Mouse (Mus musculus): Measurements from ENCODE around the gene Sfswap. TPM values are rescaled to one million over a fixed set of nuclear protein-coding genes. Genes with fewer than 3 reads are reported as not detected.

Sfswap gene
- polyA plus RNA-seq, 1 experiment from 2014 or later, result 57.7 TPM

- Histone ChIP-seq H3K27ac (no peak overlapping the region), H3K27me3 (no peaks in the 10 kb centered on the region), H3K4me3 (replicated peaks) (no peak overlapping the region), H3K36me3 (peaks cover 92% of the 10 kb centered on the region), H3K4me1 (replicated peaks) (no peaks in the 10 kb centered on the region), H3K9me3 (no peaks in the 10 kb centered on the region), H3K4me2 (replicated peaks) (no peak overlapping the region), H3K9ac (replicated peaks) (no peak overlapping the region)
- WGBS, result 96% methylated on average over 4 of the region's 4 CpGs
- no peak for ATAC-seq
Measured at GRCm38 (mm10) chr5:129568596-129568995, 67.6 kb downstream of the Sfswap start.

GRCm38 (mm10) chr5:129578201-129578600 is 77.2 kb downstream of the Sfswap start:
- no peak overlapping the region for H3K27ac ChIP-seq
- peaks cover under 1% of the 10 kb centered on the region; the same call in 1 of the 2 replicates for H3K36me3 ChIP-seq
- no peaks in the 10 kb centered on the region for H3K9me3 ChIP-seq
- 74% methylated on average over 12 of the region's 12 CpGs for WGBS
- no peak overlapping the region for H3K4me3 ChIP-seq (replicated peaks)
- H3K9ac ChIP-seq (replicated peaks), result no peak overlapping the region
- ATAC-seq, result no peak
- H3K4me2 ChIP-seq (replicated peaks), result no peak overlapping the region
- H3K4me1 ChIP-seq (replicated peaks), result peaks cover 2% of the 10 kb centered on the region; the same call in 1 of the 2 replicates
- H3K27me3 ChIP-seq, result peaks cover 24% of the 10 kb centered on the region

GRCm38 (mm10) chr5:129580046-129580445 is 79.0 kb downstream of the Sfswap start:
- Histone ChIP-seq H3K4me2 (replicated peaks) (no peak overlapping the region), H3K36me3 (no peaks in the 10 kb centered on the region), H3K4me1 (replicated peaks) (peaks cover 15% of the 10 kb centered on the region), H3K9me3 (no peaks in the 10 kb centered on the region), H3K4me3 (replicated peaks) (no peak overlapping the region), H3K9ac (replicated peaks) (no peak overlapping the region), H3K27ac (no peak overlapping the region), H3K27me3 (peaks cover 30% of the 10 kb centered on the region)
- no peak for ATAC-seq
- WGBS, result 32% methylated on average over 6 of the region's 6 CpGs

- Histone ChIP-seq H3K9ac (replicated peaks) (no peak overlapping the region), H3K36me3 (no peaks in the 10 kb centered on the region), H3K27ac (no peak overlapping the region), H3K4me2 (replicated peaks) (no peak overlapping the region), H3K27me3 (peaks cover 35% of the 10 kb centered on the region), H3K4me1 (replicated peaks) (peaks cover 20% of the 10 kb centered on the region), H3K9me3 (no peaks in the 10 kb centered on the region), H3K4me3 (replicated peaks) (no peak overlapping the region)
- no peak for ATAC-seq
- WGBS, result 83% methylated on average over 9 of the region's 9 CpGs
Measured at GRCm38 (mm10) chr5:129580572-129580971, 79.6 kb downstream of the Sfswap start.

DNA sequence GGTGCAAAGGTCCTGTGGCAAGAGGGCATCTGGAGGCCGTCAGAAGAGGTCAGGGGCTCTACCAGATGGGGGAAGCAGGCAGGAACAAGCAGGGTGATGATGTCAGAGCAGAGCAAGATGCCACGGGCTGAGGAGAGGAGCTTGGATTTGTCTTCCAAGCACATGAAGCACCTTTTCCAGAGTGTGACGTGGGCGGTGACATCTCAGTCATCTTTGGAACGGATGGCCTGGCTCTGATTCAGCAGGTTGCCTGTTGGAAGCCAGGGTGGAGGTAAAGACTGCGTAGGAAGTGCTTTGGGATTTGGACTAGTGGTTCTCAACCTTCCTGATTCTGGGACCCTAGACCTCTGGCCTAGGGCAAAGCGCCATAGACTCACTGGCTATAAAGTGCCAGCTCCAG is 80.0 kb downstream of the Sfswap start:
- WGBS, result 86% methylated on average over 7 of the region's 7 CpGs
- Histone ChIP-seq H3K4me1 (replicated peaks) (peaks cover 25% of the 10 kb centered on the region), H3K4me3 (replicated peaks) (no peak overlapping the region), H3K4me2 (replicated peaks) (no peak overlapping the region), H3K27ac (no peak overlapping the region), H3K36me3 (no peaks in the 10 kb centered on the region), H3K27me3 (peaks cover 35% of the 10 kb centered on the region), H3K9me3 (no peaks in the 10 kb centered on the region), H3K9ac (replicated peaks) (no peak overlapping the region)
- ATAC-seq, result no peak

- Histone ChIP-seq H3K9ac (replicated peaks) (peak overlapping the region; percentile 88), H3K4me3 (replicated peaks) (peak overlapping the region; percentile 83), H3K27me3 (peaks cover 35% of the 10 kb centered on the region), H3K36me3 (no peaks in the 10 kb centered on the region), H3K27ac (peak overlapping the region; percentile 57; the same call in 1 of the 2 replicates), H3K4me1 (replicated peaks) (peaks cover 39% of the 10 kb centered on the region), H3K9me3 (no peaks in the 10 kb centered on the region), H3K4me2 (replicated peaks) (peak overlapping the region; percentile 99)
- no peak; the same call in 1 of the 2 replicates for ATAC-seq
- 4% methylated on average over 12 of the region's 12 CpGs for WGBS
Measured at GRCm38 (mm10) chr5:129583331-129583730, 82.3 kb downstream of the Sfswap start.

- WGBS, result under 1% methylated on average over 74 of the region's 80 CpGs
Measured at GRCm38 (mm10) chr5:129583761-129584582, 83.0 kb downstream of the Sfswap start, which contains the start of gene Mmp17. Gene Mmp17 (plus strand): TSS chr5:129584169.

DNA sequence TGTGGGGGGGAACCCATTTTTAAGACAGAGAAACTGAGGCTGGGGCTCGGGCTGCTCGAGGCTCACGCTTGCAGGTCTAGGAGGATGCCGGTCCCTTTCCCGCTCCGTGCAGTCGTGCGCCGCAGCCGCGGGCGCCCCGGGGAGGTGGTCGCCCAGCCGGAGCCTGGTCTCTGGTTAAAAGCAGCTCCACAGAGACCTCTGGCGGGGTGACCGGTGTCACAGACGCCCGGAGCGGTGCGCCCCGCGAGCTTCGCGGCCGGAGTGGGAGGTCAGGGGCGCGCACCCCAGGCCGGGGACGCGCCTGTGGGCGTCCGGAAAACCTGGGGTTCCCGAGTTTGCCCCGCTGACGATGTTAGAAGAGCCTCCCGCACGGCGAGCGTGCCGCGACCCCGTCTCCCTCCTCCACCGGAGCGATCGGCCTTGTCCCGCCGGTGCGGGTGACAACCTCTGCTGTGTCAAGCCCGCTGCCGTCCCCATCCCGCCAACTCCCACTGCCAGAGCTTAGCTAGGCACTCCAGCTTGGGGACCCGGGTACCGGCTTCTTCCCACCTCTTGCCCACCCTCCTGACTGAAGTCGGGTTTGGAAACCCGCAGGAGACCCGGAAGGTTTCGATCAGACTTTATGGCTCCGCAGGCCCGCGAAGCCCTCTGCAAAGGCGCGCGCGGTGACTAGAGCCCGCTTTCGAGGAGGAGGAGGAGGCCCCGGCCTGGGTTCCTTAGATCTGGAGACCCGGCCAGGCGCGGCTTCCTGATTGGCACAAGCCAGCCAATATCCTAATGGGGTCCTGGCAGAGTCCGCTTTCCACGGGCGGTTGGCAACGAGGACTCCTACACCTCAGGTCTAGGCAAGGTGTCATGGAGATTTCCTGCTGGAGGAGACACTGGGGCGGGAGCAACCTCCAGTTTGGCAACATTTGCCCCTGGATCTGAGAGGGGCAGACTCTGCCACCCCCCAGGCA is 83.8 kb downstream of the Sfswap start:
- no peaks in the 10 kb centered on the region for H3K9me3 ChIP-seq
- peaks cover 39% of the 10 kb centered on the region for H3K4me1 ChIP-seq (replicated peaks)
- WGBS, result under 1% methylated on average over 74 of the region's 76 CpGs
- H3K4me2 ChIP-seq (replicated peaks), result peak overlapping the region; percentile 99
- H3K36me3 ChIP-seq, result no peaks in the 10 kb centered on the region
- peaks cover 35% of the 10 kb centered on the region for H3K27me3 ChIP-seq
- peak overlapping the region; percentile 57; the same call in 1 of the 2 replicates for H3K27ac ChIP-seq
- H3K9ac ChIP-seq (replicated peaks), result peak overlapping the region; percentile 88
- peak overlapping the region; percentile 83 for H3K4me3 ChIP-seq (replicated peaks)
- ATAC-seq, result peak; percentile 21

More at GRCm38 (mm10) chr5:129583761-129584582, 83.0 kb downstream of the Sfswap start, which contains the start of gene Mmp17:
- Histone ChIP-seq H3K36me3 (no peaks in the 10 kb centered on the region), H3K4me3 (replicated peaks) (peak within 1 kb of the TSS; percentile 83), H3K9me3 (no peaks in the 10 kb centered on the region), H3K4me1 (replicated peaks) (peaks cover 39% of the 10 kb centered on the region), H3K9ac (replicated peaks) (peak within 1 kb of the TSS; percentile 88), H3K27ac (peak within 1 kb of the TSS; percentile 57), H3K4me2 (replicated peaks) (peak within 1 kb of the TSS; percentile 99), H3K27me3 (peaks cover 35% of the 10 kb centered on the region)
- peak; percentile 85 for ATAC-seq

DNA sequence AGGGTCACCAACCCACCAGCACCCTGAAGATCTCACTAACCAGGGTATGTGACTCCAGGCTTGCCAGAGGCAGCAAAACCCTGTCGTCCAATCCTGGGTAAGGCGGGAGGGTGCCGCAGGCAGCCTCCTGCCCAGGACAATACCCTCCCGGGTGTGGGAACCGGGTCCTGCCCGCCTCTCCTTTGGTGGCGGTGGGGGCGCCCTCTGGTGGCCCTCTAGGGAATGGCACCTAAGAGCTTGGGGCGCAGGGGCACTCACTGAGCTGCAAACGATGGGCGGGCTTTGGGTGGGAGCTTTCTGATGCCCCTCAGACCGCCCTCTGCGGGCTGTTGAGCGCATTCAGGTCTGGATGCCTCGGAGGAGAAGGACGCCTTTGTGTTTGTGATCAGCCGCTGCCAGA is 85.0 kb downstream of the Sfswap start:
- Histone ChIP-seq H3K27ac (peak overlapping the region; percentile 74), H3K27me3 (peaks cover 33% of the 10 kb centered on the region), H3K4me3 (replicated peaks) (peak overlapping the region; percentile 83), H3K9me3 (no peaks in the 10 kb centered on the region), H3K9ac (replicated peaks) (peak overlapping the region; percentile 88), H3K36me3 (no peaks in the 10 kb centered on the region), H3K4me2 (replicated peaks) (peak overlapping the region; percentile 99), H3K4me1 (replicated peaks) (peaks cover 46% of the 10 kb centered on the region)
- peak; percentile 71 for ATAC-seq
- 1% methylated on average over 17 of the region's 17 CpGs for WGBS

DNA sequence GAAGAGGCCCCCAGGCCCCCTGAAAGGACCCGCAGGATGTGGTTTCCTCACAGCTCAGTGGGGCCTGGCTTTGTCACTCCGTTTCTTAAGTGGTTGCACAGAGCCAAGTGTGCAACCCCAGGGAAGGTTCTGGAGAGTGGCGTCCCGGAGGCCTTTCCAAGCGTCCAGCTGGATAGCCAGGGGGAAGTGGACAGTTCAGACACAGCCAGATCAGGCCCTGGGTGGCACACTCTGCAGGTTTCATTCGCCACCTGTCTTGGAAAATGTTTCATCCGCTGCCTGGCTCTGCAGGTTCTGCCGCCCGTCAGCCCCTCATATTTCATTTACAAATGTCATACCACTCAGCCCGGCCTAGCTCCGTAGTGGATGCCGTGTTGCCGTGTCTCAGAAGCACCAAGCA is 85.5 kb downstream of the Sfswap start:
- no peak; the same call in 1 of the 2 replicates for ATAC-seq
- WGBS, result 43% methylated on average over 13 of the region's 13 CpGs
- H3K36me3 ChIP-seq, result no peaks in the 10 kb centered on the region
- H3K27me3 ChIP-seq, result peaks cover 28% of the 10 kb centered on the region
- peaks cover 50% of the 10 kb centered on the region for H3K4me1 ChIP-seq (replicated peaks)
- H3K27ac ChIP-seq, result peak overlapping the region; percentile 74
- H3K9me3 ChIP-seq, result no peaks in the 10 kb centered on the region
- H3K4me3 ChIP-seq (replicated peaks), result peak overlapping the region; percentile 83
- H3K9ac ChIP-seq (replicated peaks), result peak overlapping the region; percentile 67
- H3K4me2 ChIP-seq (replicated peaks), result peak overlapping the region; percentile 99

DNA sequence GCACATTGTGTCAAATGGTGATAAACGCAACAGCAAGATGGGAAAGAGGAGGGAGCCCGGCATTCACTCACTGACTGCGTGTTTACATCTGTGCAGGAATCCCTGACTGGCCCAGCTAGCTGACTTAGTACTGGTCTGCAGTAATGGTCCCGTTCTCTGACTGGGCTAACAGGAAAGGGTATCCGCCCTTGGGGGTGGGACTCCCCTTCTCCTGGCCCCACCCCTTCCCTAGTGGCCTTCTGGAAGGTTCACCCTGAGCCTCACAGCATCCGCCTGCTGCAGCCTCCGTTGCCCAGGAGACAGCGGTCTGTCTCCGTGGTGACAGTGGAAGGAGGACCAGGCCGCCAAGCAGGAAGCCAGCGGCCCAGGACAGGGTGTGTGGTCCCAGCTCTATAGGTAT is 89.9 kb downstream of the Sfswap start:
- H3K9ac ChIP-seq (replicated peaks), result 0 out of 2 replicates have a peak overlapping the region, but pooled peaks have one; percentile 0
- H3K27me3 ChIP-seq, result no peaks in the 10 kb centered on the region
- H3K36me3 ChIP-seq, result peaks cover 6% of the 10 kb centered on the region; the same call in 1 of the 2 replicates
- H3K27ac ChIP-seq, result no peak overlapping the region
- H3K9me3 ChIP-seq, result no peaks in the 10 kb centered on the region
- peak; percentile 43 for ATAC-seq
- no peak overlapping the region for H3K4me3 ChIP-seq (replicated peaks)
- peaks cover 35% of the 10 kb centered on the region for H3K4me1 ChIP-seq (replicated peaks)
- peak overlapping the region; percentile 23; the same call in 1 of the 2 replicates for H3K4me2 ChIP-seq (replicated peaks)
- 6% methylated on average over 11 of the region's 11 CpGs for WGBS

Data from midbrain, embryonic 13.5 days (tissue).